Mouse (Mus musculus): ENCODE measurements at regions not wholly inside any gene's neighbourhood (a gene's known extent, or its start where the extent isn't known, plus 50 kb on each side); places are given as distances from the start of the nearest gene placed in this dataset.

GRCm38 (mm10) chr8:88428560-88428959, 66.6 kb upstream of the Brd7 start:
- no peak for TF ChIP-seq E2F4 (IDR thresholded peaks at IDR 0.05; ENCODE audit: insufficient read depth)
- TF ChIP-seq TCF12 (IDR thresholded peaks at IDR 0.05; ENCODE audit: insufficient read depth, poor library complexity, severe bottlenecking) = no peak
- no peak for TF ChIP-seq CEBPB (IDR thresholded peaks at IDR 0.05; ENCODE audit: insufficient read depth, poor library complexity, severe bottlenecking)
- no peak for TF ChIP-seq POLR2A (IDR thresholded peaks at IDR 0.05; ENCODE audit: insufficient read length, low read depth)
- no peak for TF ChIP-seq TCF3 (IDR thresholded peaks at IDR 0.05; ENCODE audit: insufficient read length, low read depth)
- no peak for TF ChIP-seq MYOD1 (IDR thresholded peaks at IDR 0.05; ENCODE audit: control insufficient read depth in 1 of 3, insufficient read length in 2 of 3, low read depth in 2 of 3)
- no peak for TF ChIP-seq USF1 (IDR thresholded peaks at IDR 0.05; ENCODE audit: low read depth)
- no peak for TF ChIP-seq REST (IDR thresholded peaks at IDR 0.05; ENCODE audit: insufficient read depth, insufficient read length)
- no peak for TF ChIP-seq POLR2AphosphoS2 (IDR thresholded peaks at IDR 0.05; ENCODE audit: insufficient read length, low read depth)
- no peak for TF ChIP-seq MAX (IDR thresholded peaks at IDR 0.05; ENCODE audit: low read depth)
- no peak for TF ChIP-seq SRF (IDR thresholded peaks at IDR 0.05; ENCODE audit: control insufficient read depth, insufficient read length, low read depth)
- TF ChIP-seq MYOG (IDR thresholded peaks at IDR 0.05; ENCODE audit: control insufficient read depth in 1 of 3, insufficient read depth in 1 of 3, insufficient read length in 2 of 3, low read depth in 2 of 3) = no peak
